Mouse (Mus musculus) MEL (cell line): Measurements from ENCODE around the gene Lrrn4cl. TPM values are rescaled to one million over a fixed set of nuclear protein-coding genes. Genes with fewer than 3 reads are reported as not detected.
"Not testable (repeated sequence)": the region's sequence is repeated elsewhere in the genome, so short reads cannot be mapped to it uniquely, and the experiment has no call there.

Experiments used
- DNase-seq: peaks from one replicate; pipeline ENCODE4 v3.0.0; 2011; ENCODE audit warnings: low read depth, low spot score
- H3K27ac ChIP-seq: 2 replicates; pipeline ENCODE4 v1.5.1; 2012; ENCODE audit warnings: low read depth, mild to moderate bottlenecking, control low read depth, low read length, moderate library complexity; ENCODE audit not compliant: control insufficient read depth
- H3K27me3 ChIP-seq, 2 experiments: fragments of 150-350 bp in 1 of 2; sonication (generic) in 1 of 2; 2 replicates each; pipeline ENCODE4 v1.6.1; 2012; ENCODE audit warnings: low read length in 2 of 2, mild to moderate bottlenecking in 2 of 2, improper control_type of control experiment in 1 of 2, moderate library complexity in 1 of 2; ENCODE audit not compliant: insufficient read depth in 2 of 2, control insufficient read depth in 1 of 2
- H3K36me3 ChIP-seq, 2 experiments: 2 replicates each; pipeline ENCODE4 v1.6.1; 2012 to 2014; ENCODE audit warnings: low read length in 2 of 2, improper control_type of control experiment in 1 of 2, inconsistent platforms in 1 of 2, mild to moderate bottlenecking in 1 of 2; ENCODE audit not compliant: insufficient read depth in 2 of 2, control insufficient read depth in 1 of 2
- H3K4me1 ChIP-seq, 2 experiments: fragments of 150-350 bp in 1 of 2; sonication (generic) in 1 of 2; 2 replicates each; pipeline ENCODE4 v1.6.1; 2012; ENCODE audit warnings: low read length in 2 of 2, improper control_type of control experiment in 1 of 2, mild to moderate bottlenecking in 1 of 2; ENCODE audit not compliant: insufficient read depth in 2 of 2, control insufficient read depth in 1 of 2
- H3K4me3 ChIP-seq, 2 experiments: fragments of 150-350 bp in 1 of 2; sonication (generic) in 1 of 2; 2 replicates each; pipeline ENCODE4 v1.5.1; 2012; ENCODE audit warnings: low read depth in 2 of 2, low read length in 2 of 2, mild to moderate bottlenecking in 2 of 2, moderate library complexity in 2 of 2, control low read depth in 1 of 2, improper control_type of control experiment in 1 of 2; ENCODE audit not compliant: control insufficient read depth in 1 of 2, insufficient read depth in 1 of 2
- H3K79me2 ChIP-seq: 2 replicates; pipeline ENCODE4 v1.6.1; 2012; ENCODE audit warnings: mild to moderate bottlenecking, low read length, moderate library complexity; ENCODE audit not compliant: control insufficient read depth, poor library complexity, insufficient read depth
- H3K9ac ChIP-seq: 2 replicates; pipeline ENCODE4 v1.6.1; 2012; ENCODE audit warnings: low read depth, mild to moderate bottlenecking, control low read depth, low read length, moderate library complexity; ENCODE audit not compliant: control insufficient read depth, poor library complexity, severe bottlenecking
- H3K9me3 ChIP-seq: fragments of 150-350 bp; sonication (generic); replicated peaks from 2 replicates; pipeline ENCODE4 v1.6.1; 2012; ENCODE audit warnings: mild to moderate bottlenecking, low read length, improper control_type of control experiment, moderate library complexity; ENCODE audit not compliant: insufficient read depth
- CHD2 ChIP-seq: IDR thresholded peaks from 2 replicates; pipeline ENCODE4 v1.6.1; 2011; ENCODE audit warnings: low read length, improper control_type of control experiment
- ELF1 ChIP-seq: IDR thresholded peaks from 2 replicates; pipeline ENCODE4 v1.6.1; 2014; ENCODE audit warnings: low read depth, mild to moderate bottlenecking, inconsistent platforms, low read length, improper control_type of control experiment, moderate library complexity
- JUND ChIP-seq: IDR thresholded peaks from 2 replicates; pipeline ENCODE4 v1.6.1; 2011; ENCODE audit warnings: low read depth, mild to moderate bottlenecking, improper control_type of control experiment, low read length
- KAT2A ChIP-seq: conservative IDR thresholded peaks from 2 replicates; pipeline ENCODE4 v1.6.1; 2012; ENCODE audit warnings: low read depth, low read length, improper control_type of control experiment, inconsistent platforms
- MAX ChIP-seq: IDR thresholded peaks from 2 replicates; pipeline ENCODE4 v1.6.1; 2011; ENCODE audit warnings: low read length, improper control_type of control experiment
- MAZ ChIP-seq: IDR thresholded peaks from 2 replicates; pipeline ENCODE4 v1.6.1; 2012; ENCODE audit warnings: low read depth, mild to moderate bottlenecking, inconsistent platforms, low read length, improper control_type of control experiment
- POLR2A ChIP-seq, 2 experiments: IDR thresholded peaks; 2 replicates each; pipeline ENCODE4 v1.6.1; 2011 to 2012; ENCODE audit warnings: low read length in 2 of 2, mild to moderate bottlenecking in 2 of 2, control low read depth in 1 of 2, improper control_type of control experiment in 1 of 2, low read depth in 1 of 2, moderate library complexity in 1 of 2; ENCODE audit not compliant: control insufficient read depth in 1 of 2, insufficient read depth in 1 of 2, poor library complexity in 1 of 2
- TAL1 ChIP-seq: IDR thresholded peaks from 2 replicates; pipeline ENCODE4 v1.6.1; 2012; ENCODE audit warnings: mild to moderate bottlenecking, inconsistent platforms, low read length, moderate library complexity, mixed read lengths
- TCF12 ChIP-seq: IDR thresholded peaks from 2 replicates; pipeline ENCODE4 v1.6.1; 2014; ENCODE audit warnings: low read depth, mild to moderate bottlenecking, inconsistent platforms, low read length, improper control_type of control experiment, moderate library complexity
- UBTF ChIP-seq: IDR thresholded peaks from 2 replicates; pipeline ENCODE4 v1.6.1; 2012; ENCODE audit warnings: low read depth, mild to moderate bottlenecking, inconsistent platforms, low read length, improper control_type of control experiment, moderate library complexity, borderline replicate concordance; ENCODE audit not compliant: insufficient read depth
- polyA plus RNA-seq, 2 experiments: library from polyadenylated mRNA; stranded (reverse) in 1 of 2; unstranded in 1 of 2; fragments of >175 nt in 1 of 2; fragments of >200 nt in 1 of 2; gene quantifications; 2 replicates each; pipeline versions ENCODE4 v1.2.1 to v1.2.4; 2012; ENCODE audit warnings: low replicate concordance in 2 of 2, low read depth in 1 of 2; ENCODE audit not compliant: insufficient read length in 2 of 2, insufficient read depth in 1 of 2, missing spikeins in 1 of 2
- total RNA-seq: library from RNA; depleted of rRNA; stranded (reverse); fragments of 300-350 nt; gene quantifications from 2 replicates; pipeline ENCODE4 v1.2.3, GENCODE M21; 2012

Gene Lrrn4cl
- total and polyA plus RNA-seq, 3 experiments = 0.15 to 0.54 TPM; not detected in 1

GRCm38 (mm10) chr19:8892829-8893766 is 42.5 kb downstream of the Lrrn4cl start, which contains the start of gene Ints5 (continued):
- TF ChIP-seq CHD2 = no peak
- no peak for TF ChIP-seq JUND
- no peak; the same call in 1 of the 2 replicates for TF ChIP-seq KAT2A
- peak; percentile 83 for TF ChIP-seq TCF12
- peak; percentile 80 for TF ChIP-seq MAX

GRCm38 (mm10) chr19:8895397-8895960 is 44.9 kb downstream of the Lrrn4cl start:
- Histone ChIP-seq H3K4me1 (peaks cover 5 to 21% of the 10 kb centered on the region in 2 experiments; a peak in 3 of 4 replicates), H3K9me3 (no peaks in the 10 kb centered on the region), H3K27ac (no peak overlapping the region), H3K79me2 (peaks cover 52% of the 10 kb centered on the region), H3K9ac (no peak overlapping the region; the same call in 1 of the 2 replicates), H3K4me3 (no peak overlapping the region), H3K27me3 (no peaks in the 10 kb centered on the region), H3K36me3 (peaks cover 0 to 44% of the 10 kb centered on the region in 2 experiments; a peak in 2 of 4 replicates)
- DNase-seq = no peak
- TF ChIP-seq MAZ = no peak
- no peak for TF ChIP-seq POLR2A (IDR thresholded peaks at IDR 0.05; ENCODE audit: control insufficient read depth in 1 of 2, insufficient read depth in 1 of 2, low read depth in 1 of 2, low read length in 2 of 2, poor library complexity in 1 of 2)
- TF ChIP-seq TAL1 = no peak

- peak overlapping the region; percentile 96 for H3K27ac ChIP-seq
- peaks cover 5 to 21% of the 10 kb centered on the region in 2 experiments; a peak in 3 of 4 replicates for H3K4me1 ChIP-seq
- H3K9ac ChIP-seq = peak overlapping the region; percentile 81
Observed at GRCm38 (mm10) chr19:8896231-8896630, 45.7 kb downstream of the Lrrn4cl start.

GRCm38 (mm10) chr19:8897211-8897864 is 46.8 kb downstream of the Lrrn4cl start:
- Histone ChIP-seq H3K27ac (peak overlapping the region; percentile 96), H3K9ac (peak overlapping the region; percentile 81), H3K4me1 (peaks cover 5 to 21% of the 10 kb centered on the region in 2 experiments; a peak in 3 of 4 replicates), H3K79me2 (peaks cover 51% of the 10 kb centered on the region), H3K4me3 (peak overlapping the region; percentile 14 to 48), H3K36me3 (peaks cover 0 to 32% of the 10 kb centered on the region in 2 experiments; a peak in 2 of 4 replicates)
- H3K9me3 ChIP-seq, H3K27me3 ChIP-seq: not testable (repeated sequence)
- TF ChIP-seq UBTF = 0 out of 2 replicates have a peak, but pooled peaks have one; percentile 44
- peak; percentile 16; the same call in 1 of the 2 replicates for TF ChIP-seq MAX
- 0 out of 2 replicates have a peak, but pooled peaks have one; percentile 38 for TF ChIP-seq ELF1
- 0 out of 4 replicates have a peak, but pooled peaks of 1 of the 2 experiments have one; percentile 34 for TF ChIP-seq POLR2A (IDR thresholded peaks at IDR 0.05; ENCODE audit: control insufficient read depth in 1 of 2, insufficient read depth in 1 of 2, low read depth in 1 of 2, low read length in 2 of 2, poor library complexity in 1 of 2)
- peak; percentile 76 for DNase-seq

More at GRCm38 (mm10) chr19:8896231-8896630, 45.7 kb downstream of the Lrrn4cl start:
- Histone ChIP-seq H3K79me2 (peaks cover 51% of the 10 kb centered on the region), H3K36me3 (peaks cover 0 to 41% of the 10 kb centered on the region in 2 experiments; a peak in 2 of 4 replicates)
- H3K4me3 ChIP-seq, H3K9me3 ChIP-seq, H3K27me3 ChIP-seq: not testable (repeated sequence)
- DNase-seq = peak; percentile 27
